Mouse (Mus musculus): ENCODE results near the gene Pam16. TPM values are rescaled to one million over a fixed set of nuclear protein-coding genes. Genes with fewer than 3 reads are reported as not detected.

The Pam16 gene
- polyA plus RNA-seq, 1 experiment from 2014 or later = 171 TPM

GRCm38 (mm10) chr16:4632050-4632449 is 7.3 kb upstream of the Pam16 start:
- Histone ChIP-seq H3K27ac (replicated peaks; ENCODE audit: low read depth, low read length) (no peak overlapping the region), H3K27me3 (ENCODE audit: control insufficient read depth, insufficient read depth, low read length) (no peaks in the 10 kb centered on the region), H3K36me3 (ENCODE audit: control insufficient read depth, insufficient read depth, low read length) (peaks cover 32% of the 10 kb centered on the region), H3K4me2 (ENCODE audit: low read length) (no peak overlapping the region), H3K9me3 (ENCODE audit: control insufficient read depth, low read length) (no peaks in the 10 kb centered on the region), H3K9ac (replicated peaks; ENCODE audit: low read length) (no peak overlapping the region), H3K4me1 (ENCODE audit: control insufficient read depth, insufficient read depth, low read length) (no peaks in the 10 kb centered on the region), H3K4me3 (replicated peaks; ENCODE audit: low read depth, low read length) (no peak overlapping the region)
- 47% methylated on average over 7 of the region's 7 CpGs for WGBS
- ATAC-seq (ENCODE audit: low FRiP score, low TSS enrichment) (0 out of 2 replicates have a peak, but pooled peaks have one; percentile 22), DNase-seq (peak; percentile 49)

- Histone ChIP-seq H3K27me3 (ENCODE audit: control insufficient read depth, insufficient read depth, low read length) (no peaks in the 10 kb centered on the region), H3K9ac (replicated peaks; ENCODE audit: low read length) (no peak overlapping the region), H3K27ac (replicated peaks; ENCODE audit: low read depth, low read length) (no peak overlapping the region), H3K36me3 (ENCODE audit: control insufficient read depth, insufficient read depth, low read length) (peaks cover 36% of the 10 kb centered on the region), H3K4me2 (ENCODE audit: low read length) (no peak overlapping the region), H3K9me3 (ENCODE audit: control insufficient read depth, low read length) (no peaks in the 10 kb centered on the region), H3K4me3 (replicated peaks; ENCODE audit: low read depth, low read length) (no peak overlapping the region), H3K4me1 (ENCODE audit: control insufficient read depth, insufficient read depth, low read length) (no peaks in the 10 kb centered on the region)
- WGBS = 28% methylated on average over 6 of the region's 6 CpGs
- ATAC-seq (ENCODE audit: low FRiP score, low TSS enrichment) (peak; percentile 36; the same call in 1 of the 2 replicates), DNase-seq (peak; percentile 82)
Measured at GRCm38 (mm10) chr16:4629950-4630349, 5.2 kb upstream of the Pam16 start.

- Histone ChIP-seq H3K27ac (replicated peaks; ENCODE audit: low read depth, low read length) (no peak overlapping the region), H3K4me3 (replicated peaks; ENCODE audit: low read depth, low read length) (no peak overlapping the region), H3K9ac (replicated peaks; ENCODE audit: low read length) (no peak overlapping the region), H3K4me1 (ENCODE audit: control insufficient read depth, insufficient read depth, low read length) (no peaks in the 10 kb centered on the region; the same call in 1 of the 2 replicates), H3K9me3 (ENCODE audit: control insufficient read depth, low read length) (no peaks in the 10 kb centered on the region), H3K27me3 (ENCODE audit: control insufficient read depth, insufficient read depth, low read length) (no peaks in the 10 kb centered on the region), H3K4me2 (ENCODE audit: low read length) (no peak overlapping the region), H3K36me3 (ENCODE audit: control insufficient read depth, insufficient read depth, low read length) (peaks cover 31% of the 10 kb centered on the region)
- DNase-seq (no peak), ATAC-seq (ENCODE audit: low FRiP score, low TSS enrichment) (no peak)
- 92% methylated on average over 9 of the region's 9 CpGs for WGBS
Measured at GRCm38 (mm10) chr16:4628898-4629419, 4.2 kb upstream of the Pam16 start.

GRCm38 (mm10) chr16:4627105-4627504 is 2.3 kb upstream of the Pam16 start:
- Histone ChIP-seq H3K27ac (replicated peaks; ENCODE audit: low read depth, low read length) (no peak overlapping the region), H3K4me1 (ENCODE audit: control insufficient read depth, insufficient read depth, low read length) (peaks cover 14% of the 10 kb centered on the region), H3K36me3 (ENCODE audit: control insufficient read depth, insufficient read depth, low read length) (peaks cover 17% of the 10 kb centered on the region), H3K27me3 (ENCODE audit: control insufficient read depth, insufficient read depth, low read length) (no peaks in the 10 kb centered on the region), H3K9me3 (ENCODE audit: control insufficient read depth, low read length) (no peaks in the 10 kb centered on the region), H3K9ac (replicated peaks; ENCODE audit: low read length) (no peak overlapping the region), H3K4me2 (ENCODE audit: low read length) (no peak overlapping the region), H3K4me3 (replicated peaks; ENCODE audit: low read depth, low read length) (no peak overlapping the region)
- no peak for DNase-seq
- ATAC-seq (ENCODE audit: low FRiP score, low TSS enrichment) = no peak
- WGBS = 93% methylated on average over 6 of the region's 6 CpGs

- WGBS = 20% methylated on average over 9 of the region's 9 CpGs
- peak overlapping the region; percentile 84 for H3K9ac ChIP-seq (replicated peaks; ENCODE audit: low read length)
- peaks cover 10% of the 10 kb centered on the region for H3K36me3 ChIP-seq (ENCODE audit: control insufficient read depth, insufficient read depth, low read length)
- H3K9me3 ChIP-seq (ENCODE audit: control insufficient read depth, low read length) = no peaks in the 10 kb centered on the region
- H3K27ac ChIP-seq (replicated peaks; ENCODE audit: low read depth, low read length) = peak overlapping the region; percentile 86
- peaks cover 14% of the 10 kb centered on the region for H3K4me1 ChIP-seq (ENCODE audit: control insufficient read depth, insufficient read depth, low read length)
- no peaks in the 10 kb centered on the region for H3K27me3 ChIP-seq (ENCODE audit: control insufficient read depth, insufficient read depth, low read length)
- H3K4me3 ChIP-seq (replicated peaks; ENCODE audit: low read depth, low read length) = peak overlapping the region; percentile 67
- ATAC-seq (ENCODE audit: low FRiP score, low TSS enrichment) (no peak), DNase-seq (peak; percentile 47)
- peak overlapping the region; percentile 64 for H3K4me2 ChIP-seq (ENCODE audit: low read length)
Measured at GRCm38 (mm10) chr16:4624074-4624473, 714 bp downstream of the Pam16 start.

- Histone ChIP-seq H3K27ac (replicated peaks; ENCODE audit: low read depth, low read length) (no peak overlapping the region), H3K4me3 (replicated peaks; ENCODE audit: low read depth, low read length) (no peak overlapping the region), H3K4me1 (ENCODE audit: control insufficient read depth, insufficient read depth, low read length) (no peaks in the 10 kb centered on the region), H3K36me3 (ENCODE audit: control insufficient read depth, insufficient read depth, low read length) (peaks cover 61% of the 10 kb centered on the region), H3K27me3 (ENCODE audit: control insufficient read depth, insufficient read depth, low read length) (no peaks in the 10 kb centered on the region), H3K9me3 (ENCODE audit: control insufficient read depth, low read length) (no peaks in the 10 kb centered on the region), H3K9ac (replicated peaks; ENCODE audit: low read length) (no peak overlapping the region), H3K4me2 (ENCODE audit: low read length) (no peak overlapping the region)
- ATAC-seq (ENCODE audit: low FRiP score, low TSS enrichment) = no peak
- DNase-seq = no peak
- 85% methylated on average over 4 of the region's 4 CpGs for WGBS
Measured at GRCm38 (mm10) chr16:4616829-4617228, 8.0 kb downstream of the Pam16 start.

GRCm38 (mm10) chr16:4615297-4615696 is 9.5 kb downstream of the Pam16 start:
- Histone ChIP-seq H3K27me3 (ENCODE audit: control insufficient read depth, insufficient read depth, low read length) (no peaks in the 10 kb centered on the region), H3K36me3 (ENCODE audit: control insufficient read depth, insufficient read depth, low read length) (peaks cover 75% of the 10 kb centered on the region), H3K4me1 (ENCODE audit: control insufficient read depth, insufficient read depth, low read length) (no peaks in the 10 kb centered on the region), H3K9me3 (ENCODE audit: control insufficient read depth, low read length) (no peaks in the 10 kb centered on the region), H3K4me3 (replicated peaks; ENCODE audit: low read depth, low read length) (no peak overlapping the region), H3K4me2 (ENCODE audit: low read length) (no peak overlapping the region), H3K27ac (replicated peaks; ENCODE audit: low read depth, low read length) (no peak overlapping the region), H3K9ac (replicated peaks; ENCODE audit: low read length) (no peak overlapping the region)
- 100% methylated on average over 1 of the region's 1 CpGs for WGBS
- no peak for ATAC-seq (ENCODE audit: low FRiP score, low TSS enrichment)
- DNase-seq = no peak

- H3K4me2 ChIP-seq (ENCODE audit: low read length) = no peak overlapping the region
- H3K9ac ChIP-seq (replicated peaks; ENCODE audit: low read length) = no peak overlapping the region
- H3K27me3 ChIP-seq (ENCODE audit: control insufficient read depth, insufficient read depth, low read length) = no peaks in the 10 kb centered on the region
- H3K27ac ChIP-seq (replicated peaks; ENCODE audit: low read depth, low read length) = no peak overlapping the region
- H3K9me3 ChIP-seq (ENCODE audit: control insufficient read depth, low read length) = no peaks in the 10 kb centered on the region
- ATAC-seq (ENCODE audit: low FRiP score, low TSS enrichment) = no peak
- no peak for DNase-seq
- no peak overlapping the region for H3K4me3 ChIP-seq (replicated peaks; ENCODE audit: low read depth, low read length)
- WGBS = 92% methylated on average over 3 of the region's 3 CpGs
- no peaks in the 10 kb centered on the region for H3K4me1 ChIP-seq (ENCODE audit: control insufficient read depth, insufficient read depth, low read length)
- peaks cover 81% of the 10 kb centered on the region for H3K36me3 ChIP-seq (ENCODE audit: control insufficient read depth, insufficient read depth, low read length)
Measured at GRCm38 (mm10) chr16:4614639-4615038, 10.1 kb downstream of the Pam16 start.

- peaks cover 86% of the 10 kb centered on the region for H3K36me3 ChIP-seq (ENCODE audit: control insufficient read depth, insufficient read depth, low read length)
- no peaks in the 10 kb centered on the region for H3K27me3 ChIP-seq (ENCODE audit: control insufficient read depth, insufficient read depth, low read length)
- H3K27ac ChIP-seq (replicated peaks; ENCODE audit: low read depth, low read length) = no peak overlapping the region
- no peak overlapping the region for H3K4me3 ChIP-seq (replicated peaks; ENCODE audit: low read depth, low read length)
- ATAC-seq (ENCODE audit: low FRiP score, low TSS enrichment) (no peak), DNase-seq (no peak)
- no peaks in the 10 kb centered on the region for H3K9me3 ChIP-seq (ENCODE audit: control insufficient read depth, low read length)
- H3K4me1 ChIP-seq (ENCODE audit: control insufficient read depth, insufficient read depth, low read length) = no peaks in the 10 kb centered on the region
- no peak overlapping the region for H3K9ac ChIP-seq (replicated peaks; ENCODE audit: low read length)
- no peak overlapping the region for H3K4me2 ChIP-seq (ENCODE audit: low read length)
- 93% methylated on average over 9 of the region's 9 CpGs for WGBS
Measured at GRCm38 (mm10) chr16:4613736-4614135, 11.1 kb downstream of the Pam16 start.
